Mouse (Mus musculus): ENCODE measurements around the gene Nectin3. TPM values are rescaled to one million over a fixed set of nuclear protein-coding genes. Genes with fewer than 3 reads are reported as not detected.
"Not testable (repeated sequence)": the region's sequence is repeated elsewhere in the genome, so short reads cannot be mapped to it uniquely, and the experiment has no call there.

Gene Nectin3
- total RNA-seq, 2 experiments from 2014 or later, result 0.07 TPM; not detected in 1

- ATAC-seq (ENCODE audit: poor library complexity, severe bottlenecking), result no peak
Measured at GRCm38 (mm10) chr16:46431317-46431716, 67.0 kb downstream of the Nectin3 start.

DNA sequence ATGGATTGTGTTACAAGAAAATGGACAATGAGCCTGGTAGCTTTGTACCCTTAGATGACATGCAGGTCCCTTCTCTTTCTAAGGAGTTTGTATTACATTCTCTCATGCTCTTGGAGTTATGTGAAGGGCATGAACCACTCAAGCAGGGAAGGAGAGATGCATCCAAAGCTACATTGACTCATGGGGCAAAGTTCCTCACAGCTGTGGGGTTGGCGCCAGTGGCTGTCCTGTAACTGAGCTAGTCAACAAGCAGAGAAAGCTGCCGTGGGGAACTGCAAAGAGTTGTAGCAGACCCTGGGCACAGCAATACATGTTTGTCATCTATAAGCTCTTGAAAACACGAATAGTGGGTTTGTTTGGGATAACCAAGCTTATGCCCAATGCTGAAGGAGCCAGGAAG is 82.1 kb downstream of the Nectin3 start:
- ATAC-seq (ENCODE audit: poor library complexity, severe bottlenecking), result no peak

- ATAC-seq (ENCODE audit: poor library complexity, severe bottlenecking), result no peak
Measured at GRCm38 (mm10) chr16:46410739-46411057, 87.6 kb downstream of the Nectin3 start.

DNA sequence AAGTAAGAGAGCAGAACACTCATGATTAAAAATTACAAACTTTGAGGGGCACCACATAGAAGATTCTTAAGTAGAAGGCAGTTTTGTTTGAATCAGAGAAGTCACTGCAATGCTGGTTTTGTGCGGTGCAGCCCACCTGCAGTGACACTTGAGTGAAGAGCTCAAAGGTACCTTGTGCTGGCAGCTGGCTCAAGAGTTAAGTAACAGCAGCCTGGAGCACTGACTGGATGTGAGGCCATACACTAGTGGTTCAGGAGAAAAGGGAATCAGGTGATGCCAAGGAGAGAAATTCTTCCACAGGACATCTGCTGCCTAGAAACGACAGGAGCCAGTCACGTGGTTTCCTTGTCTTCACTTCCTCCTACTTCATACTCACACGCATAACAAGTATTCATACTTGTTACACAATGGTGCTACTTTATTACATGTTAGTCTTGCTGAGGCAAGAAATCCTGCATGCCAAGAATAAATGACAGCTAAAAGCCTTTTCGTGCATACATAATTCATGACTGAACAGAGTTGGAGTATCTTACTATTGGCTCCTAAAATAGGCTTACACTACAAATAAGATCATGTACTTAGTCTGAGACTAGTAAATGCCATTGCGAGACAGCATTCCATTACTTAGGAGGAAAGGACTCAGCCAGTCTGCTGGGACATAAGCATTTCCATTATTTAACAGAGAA is 88.1 kb downstream of the Nectin3 start:
- ATAC-seq (ENCODE audit: poor library complexity, severe bottlenecking), result no peak

DNA sequence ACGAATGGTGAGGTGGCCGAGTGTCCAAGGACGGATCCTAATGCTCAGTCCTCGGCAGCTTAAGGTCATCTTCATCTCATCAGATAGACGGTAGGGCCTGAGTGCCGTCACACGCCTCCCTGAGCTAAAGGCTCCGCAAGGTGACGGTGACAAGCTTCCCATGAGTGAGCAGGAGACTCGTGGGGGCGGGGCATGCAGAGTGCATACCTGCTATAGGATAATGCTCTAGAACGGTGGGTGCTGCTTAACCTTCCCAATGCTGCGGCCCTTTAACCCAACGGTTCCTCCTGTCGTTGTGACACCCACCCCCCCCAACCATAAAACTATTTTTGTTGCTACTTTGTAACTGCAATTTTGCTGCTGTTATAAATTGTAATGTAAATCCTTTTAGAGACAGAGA is 90.3 kb downstream of the Nectin3 start:
- ATAC-seq (ENCODE audit: poor library complexity, severe bottlenecking), result no peak

- ATAC-seq (ENCODE audit: poor library complexity, severe bottlenecking), result no peak
Measured at GRCm38 (mm10) chr16:46406844-46407639, 91.3 kb downstream of the Nectin3 start.

- no peak for ATAC-seq (ENCODE audit: poor library complexity, severe bottlenecking)
Measured at GRCm38 (mm10) chr16:46397945-46398344, 100.4 kb downstream of the Nectin3 start.

GRCm38 (mm10) chr16:46389415-46390033 is 108.8 kb downstream of the Nectin3 start:
- ATAC-seq (ENCODE audit: poor library complexity, severe bottlenecking), result no peak

DNA sequence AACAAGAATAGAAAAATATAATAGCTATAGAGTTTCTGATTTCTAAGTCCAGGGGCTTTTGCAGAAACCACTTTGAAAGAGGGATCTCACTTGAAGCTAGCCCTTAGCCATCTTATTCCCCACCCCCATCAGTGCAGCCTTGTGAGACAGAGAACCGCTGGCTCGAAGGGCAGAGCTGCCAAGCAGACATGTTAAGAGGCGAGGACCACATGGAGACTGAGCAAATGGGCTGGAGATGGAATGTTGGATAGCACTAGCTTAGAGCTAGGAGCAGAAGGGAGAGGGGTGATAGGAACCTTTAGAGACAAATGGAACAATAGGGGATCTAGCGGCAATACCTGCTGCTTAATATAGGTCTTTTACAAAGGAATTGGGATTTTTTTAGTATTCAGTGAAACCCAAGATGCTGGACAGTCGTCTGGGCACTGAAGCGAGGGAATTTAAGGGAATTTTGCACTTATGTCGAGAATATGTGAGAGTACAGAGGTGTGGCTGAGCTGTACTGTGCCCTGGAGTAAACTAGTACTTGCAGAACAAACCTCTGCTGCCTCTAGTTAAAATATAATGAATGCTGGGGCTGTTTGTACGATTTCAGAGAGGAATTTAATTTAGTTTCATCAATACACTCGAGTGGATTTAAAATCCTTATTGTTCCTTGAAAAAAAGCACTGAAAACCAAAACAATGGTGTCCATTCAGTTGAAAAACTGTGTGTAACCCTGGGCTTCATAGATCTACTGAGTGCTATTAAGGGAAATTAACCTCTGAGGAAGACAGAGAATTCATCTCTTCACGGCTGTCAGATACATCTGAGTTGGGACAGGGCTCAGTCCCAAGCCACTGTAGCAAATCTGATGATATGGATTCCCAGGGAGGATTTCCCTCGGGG is 109.6 kb downstream of the Nectin3 start:
- ATAC-seq (ENCODE audit: poor library complexity, severe bottlenecking), result no peak

DNA sequence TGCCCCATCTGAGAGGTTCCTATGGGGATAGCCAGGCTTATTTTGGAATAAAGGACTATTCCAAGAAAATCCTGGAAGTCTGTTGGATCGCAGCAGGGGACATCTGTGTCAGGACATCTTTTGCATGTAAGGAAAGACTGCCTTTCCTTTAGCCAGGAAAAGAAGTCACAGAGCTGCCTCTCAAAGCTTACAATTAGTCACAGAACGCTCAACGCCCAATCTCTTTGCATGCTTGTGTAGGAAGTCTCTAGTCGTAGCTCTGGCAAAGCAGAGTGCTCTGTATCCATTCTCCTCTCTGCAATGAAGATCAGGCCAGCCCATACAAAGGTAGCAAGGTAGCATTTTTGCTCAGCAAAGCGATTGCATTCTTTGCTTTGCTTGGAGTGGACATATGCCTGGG is 114.0 kb downstream of the Nectin3 start:
- no peak for ATAC-seq (ENCODE audit: poor library complexity, severe bottlenecking)

GRCm38 (mm10) chr16:46383344-46383743 is 115.0 kb downstream of the Nectin3 start:
- no peak for ATAC-seq (ENCODE audit: poor library complexity, severe bottlenecking)

DNA sequence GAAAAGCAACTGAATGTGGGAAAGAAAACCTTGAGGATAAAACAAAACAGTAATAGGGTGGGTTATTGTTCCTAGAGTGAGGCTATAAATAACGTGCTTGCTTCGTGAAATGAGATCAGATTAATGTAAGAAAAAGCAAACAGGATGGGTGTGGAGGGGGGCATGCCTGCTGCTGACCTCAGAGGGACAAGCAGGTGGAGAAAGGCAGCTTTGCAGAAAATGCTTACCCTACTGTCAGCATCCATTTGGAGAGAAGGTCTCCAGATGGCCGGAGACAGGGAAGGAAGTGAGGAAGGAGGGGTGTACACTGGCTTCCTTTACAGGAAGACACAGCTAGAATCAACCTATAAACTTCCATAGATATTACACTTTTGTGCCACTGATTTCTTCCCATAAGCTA is 121.8 kb downstream of the Nectin3 start:
- ATAC-seq (ENCODE audit: poor library complexity, severe bottlenecking), result no peak

DNA sequence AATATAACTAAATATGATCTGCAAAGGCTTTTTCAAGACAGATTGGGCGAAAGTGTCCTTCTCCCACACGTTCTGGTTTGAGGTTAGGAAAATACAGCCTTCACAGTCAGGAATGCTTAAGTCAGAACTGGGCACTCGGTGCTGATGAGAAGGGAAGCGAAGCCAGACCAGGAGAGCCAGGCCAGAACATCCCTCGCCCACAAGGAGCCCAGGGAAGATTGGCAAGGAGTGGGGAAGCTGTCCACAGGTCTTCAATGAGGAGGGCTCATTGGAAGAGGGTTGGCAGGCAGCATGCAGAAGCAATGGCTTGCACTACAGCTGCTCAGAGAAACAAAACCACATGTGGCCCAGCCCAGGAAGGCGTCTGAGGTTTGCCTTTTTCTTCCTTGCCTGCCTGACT is 136.3 kb downstream of the Nectin3 start:
- no peak for ATAC-seq (ENCODE audit: poor library complexity, severe bottlenecking)

- not testable (repeated sequence) for ATAC-seq (ENCODE audit: poor library complexity, severe bottlenecking)
Measured at GRCm38 (mm10) chr16:46357658-46358057, 140.7 kb downstream of the Nectin3 start.

DNA sequence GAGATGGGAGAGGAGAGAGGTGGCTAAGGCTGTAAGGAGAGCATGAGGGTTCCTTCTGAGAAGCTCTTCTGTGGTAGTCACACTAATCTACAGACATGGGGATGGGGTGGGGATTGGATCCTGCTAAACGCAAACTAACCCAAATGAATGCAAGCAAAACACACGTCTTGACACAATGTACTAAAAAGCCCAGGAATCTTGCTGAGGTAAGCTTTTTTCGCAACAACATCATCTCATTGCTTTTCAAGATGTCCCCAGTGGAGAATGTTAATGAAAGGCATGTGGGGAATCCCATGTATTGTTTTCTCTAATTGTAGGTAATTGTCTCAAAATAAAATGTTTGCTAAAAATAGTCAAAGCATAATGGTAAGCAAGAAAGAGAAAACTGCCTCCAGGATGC is 141.7 kb downstream of the Nectin3 start:
- no peak for ATAC-seq (ENCODE audit: poor library complexity, severe bottlenecking)
